Mouse (Mus musculus): ENCODE data around the gene Sh3gl1. TPM values are rescaled to one million over a fixed set of nuclear protein-coding genes. Genes with fewer than 3 reads are reported as not detected.

The Sh3gl1 gene
- total and polyA plus RNA-seq, 3 experiments = 41.0 to 78.4 TPM; not detected in 1

- peak in 1 of 2 experiments; percentile 75; a peak in 2 of 4 replicates for TF ChIP-seq EP300 (IDR thresholded peaks at IDR 0.05; ENCODE audit: low read depth in 1 of 2, low read length in 2 of 2)
- peak; percentile 97 for TF ChIP-seq MYC (IDR thresholded peaks at IDR 0.05; ENCODE audit: low read depth, low read length)
- TF ChIP-seq USF2 (IDR thresholded peaks at IDR 0.05; ENCODE audit: borderline replicate concordance in 1 of 2, insufficient read depth in 1 of 2, low read depth in 1 of 2, low read length in 2 of 2) = no peak
- peak; percentile 66; the same call in 1 of the 2 replicates for TF ChIP-seq KAT2A (conservative IDR thresholded peaks at IDR 0.05; ENCODE audit: low read depth, low read length)
These were observed at the start of gene Sh3gl1 (continued) for GRCm38 (mm10) chr17:56036176-56036900.

GRCm38 (mm10) chr17:56080781-56081585 lies 44.5 kb upstream of the Sh3gl1 start:
- peak; percentile 65 for DNase-seq (ENCODE audit: low read depth, low spot score)
- H3K4me1 ChIP-seq (ENCODE audit: control insufficient read depth in 1 of 2, insufficient read depth in 2 of 2, low read length in 2 of 2) = peaks cover 0 to 13% of the 10 kb centered on the region in 2 experiments; a peak in 3 of 4 replicates
- no peaks in the 10 kb centered on the region for H3K27me3 ChIP-seq (ENCODE audit: control insufficient read depth in 1 of 2, insufficient read depth in 2 of 2, low read length in 2 of 2)
- peaks cover 0 to 8% of the 10 kb centered on the region in 2 experiments; a peak in 2 of 4 replicates for H3K36me3 ChIP-seq (ENCODE audit: control insufficient read depth in 1 of 2, insufficient read depth in 2 of 2, low read length in 2 of 2)
- H3K9ac ChIP-seq (ENCODE audit: control insufficient read depth, low read depth, low read length, poor library complexity, severe bottlenecking) = peak overlapping the region; percentile 82
- H3K79me2 ChIP-seq (ENCODE audit: control insufficient read depth, insufficient read depth, low read length, poor library complexity) = peaks cover 17% of the 10 kb centered on the region
- peak overlapping the region; percentile 63 to 98; a peak in 3 of 4 replicates for H3K4me3 ChIP-seq (ENCODE audit: control insufficient read depth in 1 of 2, insufficient read depth in 1 of 2, low read depth in 2 of 2, low read length in 2 of 2)
- H3K9me3 ChIP-seq (replicated peaks; ENCODE audit: insufficient read depth, low read length) = no peaks in the 10 kb centered on the region
- no peak for TF ChIP-seq CHD2 (IDR thresholded peaks at IDR 0.05; ENCODE audit: low read length)
- no peak for TF ChIP-seq ZC3H11A (IDR thresholded peaks at IDR 0.05; ENCODE audit: low read depth, low read length)
- no peak for TF ChIP-seq KAT2A (conservative IDR thresholded peaks at IDR 0.05; ENCODE audit: low read depth, low read length)
- TF ChIP-seq E2F4 (IDR thresholded peaks at IDR 0.05; ENCODE audit: borderline replicate concordance, low read depth, low read length) = no peak
- TF ChIP-seq HCFC1 (IDR thresholded peaks at IDR 0.05; ENCODE audit: low read depth, low read length) = 0 out of 2 replicates have a peak, but pooled peaks have one; percentile 48
- no peak for TF ChIP-seq TCF12 (IDR thresholded peaks at IDR 0.05; ENCODE audit: low read depth, low read length)
- TF ChIP-seq BHLHE40 (IDR thresholded peaks at IDR 0.05; ENCODE audit: borderline replicate concordance, low read depth, low read length) = no peak
- TF ChIP-seq ETS1 (IDR thresholded peaks at IDR 0.05; ENCODE audit: low read depth, low read length) = no peak
- TF ChIP-seq CTCF (IDR thresholded peaks at IDR 0.05 in 2 of 3, conservative IDR thresholded peaks at IDR 0.05 in 1 of 3; ENCODE audit: control insufficient read depth in 1 of 3, insufficient read depth in 1 of 3, low read depth in 2 of 3, low read length in 3 of 3, poor library complexity in 1 of 3, severe bottlenecking in 1 of 3) = no peak
- TF ChIP-seq RCOR1 (IDR thresholded peaks at IDR 0.05; ENCODE audit: low read depth, low read length) = no peak
- TF ChIP-seq ZNF384 (IDR thresholded peaks at IDR 0.05; ENCODE audit: low read depth, low read length) = no peak
- TF ChIP-seq MXI1 (IDR thresholded peaks at IDR 0.05; ENCODE audit: low read depth, low read length) = no peak
- TF ChIP-seq ELF1 (IDR thresholded peaks at IDR 0.05; ENCODE audit: low read depth, low read length) = peak; percentile 35; the same call in 1 of the 2 replicates
- no peak for TF ChIP-seq MYB (IDR thresholded peaks at IDR 0.05; ENCODE audit: low read depth, low read length)
- no peak for TF ChIP-seq TBP (IDR thresholded peaks at IDR 0.05; ENCODE audit: low read depth, low read length)
- no peak overlapping the region for H3K27ac ChIP-seq (ENCODE audit: control insufficient read depth, low read depth, low read length)
